Mouse (Mus musculus) brain, embryonic 14.5 days (tissue): ENCODE data around the gene Mcm5. TPM values are rescaled to one million over a fixed set of nuclear protein-coding genes. Genes with fewer than 3 reads are reported as not detected.
A peak's percentile ranks its signal among the peaks of the same experiment; 100 is the strongest.

ENCODE experiments used
- DNase-seq: peaks from one replicate; pipeline ENCODE4 v3.0.0-alpha.2; 2011; ENCODE audit warnings: low read depth
- CTCF ChIP-seq: fragments of 200-500 bp; IDR thresholded peaks from 2 replicates; pipeline ENCODE4 v1.5.1; 2012; ENCODE audit warnings: inconsistent platforms, mild to moderate bottlenecking, moderate library complexity, borderline replicate concordance; ENCODE audit not compliant: insufficient read depth, insufficient read length; ENCODE audit errors: extremely low read depth
- POLR2A ChIP-seq: fragments of 200-500 bp; IDR thresholded peaks from 2 replicates; pipeline ENCODE4 v1.6.1; 2012; ENCODE audit warnings: mild to moderate bottlenecking, inconsistent platforms, borderline replicate concordance; ENCODE audit not compliant: poor library complexity, insufficient read depth, insufficient read length, severe bottlenecking; ENCODE audit errors: extremely low read depth
- polyA plus RNA-seq: library from polyadenylated mRNA; depleted of rRNA; stranded (reverse); fragments of >200 nt; gene quantifications from 2 replicates; pipeline ENCODE4 v1.2.3, GENCODE M21; 2012; rRNA removed

Gene Mcm5
- 53.3 and 80.6 TPM in 2 replicates for polyA plus RNA-seq

DNA sequence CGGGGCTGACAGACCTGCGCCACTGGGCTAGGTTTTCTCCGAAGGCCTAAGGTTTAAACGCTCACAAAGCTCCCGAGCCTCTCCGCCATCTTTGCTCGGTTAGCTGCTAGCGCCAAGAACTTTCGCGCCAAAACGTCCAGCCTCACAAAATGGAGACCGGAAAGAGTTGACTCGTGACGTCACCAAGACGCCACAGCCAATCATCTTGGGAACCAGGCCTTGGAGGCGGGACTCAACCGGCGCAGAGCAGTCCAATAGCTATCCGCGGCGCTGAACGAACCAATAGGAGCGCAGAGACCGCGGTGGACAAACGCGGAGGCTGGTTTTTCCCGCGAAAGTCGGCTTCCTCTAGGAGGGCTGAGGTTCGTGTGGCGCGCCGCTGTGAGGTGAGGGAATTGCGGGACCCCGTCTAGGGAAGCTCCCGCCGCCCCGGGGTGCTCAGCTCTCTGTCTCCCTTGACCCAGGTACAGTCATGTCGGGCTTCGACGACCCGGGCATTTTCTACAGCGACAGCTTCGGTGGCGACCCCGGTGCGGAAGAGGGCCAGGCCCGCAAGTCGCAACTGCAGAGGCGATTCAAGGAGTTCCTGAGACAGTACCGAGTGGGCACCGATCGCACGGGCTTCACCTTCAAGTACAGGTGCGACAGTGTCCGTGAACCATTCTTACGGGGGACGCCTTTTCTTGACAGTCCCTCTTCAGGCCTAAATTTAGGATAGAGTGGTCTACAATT, at the start of gene Mcm5:
Gene Mcm5, plus strand, starts transcription at position 334 of the 732 bp plus-strand sequence.
- TF ChIP-seq POLR2A (peak; percentile 17; the same call in 1 of the 2 replicates), CTCF (no peak)
- peak; percentile 100 for DNase-seq

DNA sequence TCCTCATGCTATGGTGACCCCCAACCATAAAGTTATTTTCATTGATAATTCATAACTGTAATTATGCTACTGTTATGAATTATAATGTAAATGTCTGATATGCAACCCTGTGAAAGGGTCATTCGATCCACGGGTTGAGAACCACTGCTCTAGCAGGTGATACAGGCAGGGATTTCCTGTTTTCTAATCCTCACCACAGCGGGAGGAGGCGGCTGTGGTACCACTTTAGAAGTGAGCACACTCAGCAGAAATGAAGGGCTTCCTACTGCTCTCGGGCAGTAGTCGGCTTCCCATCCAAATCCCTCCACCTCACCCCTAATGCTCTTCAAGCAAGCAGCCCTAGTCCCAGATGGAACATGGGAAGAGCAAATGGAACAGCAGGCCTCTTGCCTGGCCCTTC, 49.3 kb upstream of the Mcm5 start:
- no peak for TF ChIP-seq CTCF
- TF ChIP-seq POLR2A: no peak
- DNase-seq: no peak

DNA sequence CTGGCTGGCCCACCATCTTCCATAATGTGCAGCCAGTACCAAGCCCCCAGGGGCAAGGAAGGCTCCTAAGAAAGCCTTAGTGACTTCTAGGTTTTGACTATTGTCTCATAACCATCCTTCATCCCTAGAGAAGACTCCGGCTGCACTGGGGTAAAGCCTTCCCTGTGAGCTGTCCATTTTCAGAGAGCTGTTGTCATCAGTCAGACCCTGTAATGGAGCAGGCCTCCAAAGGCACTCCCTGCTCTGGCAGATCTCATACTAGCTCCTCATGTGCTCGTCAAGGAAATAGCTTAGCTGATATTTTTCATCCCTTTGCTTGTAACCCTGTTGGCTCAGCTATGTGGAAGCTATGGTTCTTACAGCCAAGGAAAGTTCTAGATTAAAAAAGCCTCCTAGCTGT, 48.6 kb upstream of the Mcm5 start:
- TF ChIP-seq CTCF: no peak
- TF ChIP-seq POLR2A: no peak
- DNase-seq: no peak

DNA sequence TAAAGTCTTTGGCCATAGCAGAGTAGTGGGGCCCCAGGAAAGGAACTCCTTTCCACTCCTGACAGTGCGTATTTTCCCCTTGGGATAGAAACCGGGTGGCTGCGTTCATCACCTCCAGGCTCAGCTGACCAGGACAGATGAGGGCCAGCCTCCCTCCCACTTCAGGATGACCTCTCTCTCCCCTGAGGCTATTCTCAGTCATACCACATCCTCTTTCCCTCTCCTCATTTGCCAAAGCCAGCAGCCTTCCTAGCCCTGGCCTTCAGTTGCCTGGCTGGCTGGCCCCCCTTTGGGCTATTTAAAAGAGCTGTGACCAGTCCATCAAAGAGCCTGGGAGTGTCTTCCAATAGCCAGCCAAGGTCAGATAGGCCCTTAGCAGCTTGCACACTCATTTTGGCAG, 46.1 kb upstream of the Mcm5 start:
- TF ChIP-seq CTCF: no peak
- no peak for TF ChIP-seq POLR2A

DNA sequence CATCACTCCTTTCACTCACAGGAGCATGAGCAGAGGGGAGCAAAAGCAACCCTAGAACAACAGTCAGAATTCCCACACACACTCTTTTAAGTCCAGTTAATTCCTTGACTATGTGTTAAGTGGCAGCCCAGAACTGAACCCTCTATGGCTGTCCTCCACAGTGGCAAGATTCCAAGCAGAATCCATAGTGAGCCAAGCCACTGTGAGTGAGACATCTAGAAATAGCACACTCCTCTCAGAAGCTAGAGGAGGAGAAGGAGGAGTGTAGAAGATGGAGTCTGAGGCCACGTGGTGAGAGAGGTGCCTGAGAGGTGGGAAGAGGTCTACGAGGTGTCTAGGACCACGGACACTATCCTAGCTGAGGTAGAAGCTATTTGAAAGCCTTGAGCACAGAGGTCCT, 44.6 kb upstream of the Mcm5 start:
- TF ChIP-seq CTCF: no peak
- no peak for DNase-seq

More for the DNA sequence above, 46.1 kb upstream of the Mcm5 start:
- DNase-seq: no peak

DNA sequence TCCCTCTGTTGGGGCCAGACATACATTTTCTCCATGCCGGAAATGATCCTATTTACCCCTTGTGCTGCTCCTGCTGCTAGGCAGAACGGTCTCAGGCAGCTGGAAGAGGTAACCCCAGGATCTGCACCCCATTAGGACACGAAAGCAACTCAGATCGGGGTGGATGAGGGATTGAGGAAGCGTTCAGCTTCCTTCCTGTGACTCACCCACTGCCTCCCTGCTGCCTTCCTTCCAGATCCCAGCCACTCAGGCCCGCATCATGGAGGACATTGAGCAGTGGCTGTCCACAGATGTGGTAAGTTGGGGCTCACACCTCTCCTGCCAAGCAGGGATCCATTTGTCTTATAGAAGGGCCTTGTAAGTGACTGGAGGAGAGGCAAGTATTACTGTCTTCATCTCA, 42.1 kb upstream of the Mcm5 start:
- TF ChIP-seq CTCF (no peak), POLR2A (no peak)
- DNase-seq: no peak

DNA sequence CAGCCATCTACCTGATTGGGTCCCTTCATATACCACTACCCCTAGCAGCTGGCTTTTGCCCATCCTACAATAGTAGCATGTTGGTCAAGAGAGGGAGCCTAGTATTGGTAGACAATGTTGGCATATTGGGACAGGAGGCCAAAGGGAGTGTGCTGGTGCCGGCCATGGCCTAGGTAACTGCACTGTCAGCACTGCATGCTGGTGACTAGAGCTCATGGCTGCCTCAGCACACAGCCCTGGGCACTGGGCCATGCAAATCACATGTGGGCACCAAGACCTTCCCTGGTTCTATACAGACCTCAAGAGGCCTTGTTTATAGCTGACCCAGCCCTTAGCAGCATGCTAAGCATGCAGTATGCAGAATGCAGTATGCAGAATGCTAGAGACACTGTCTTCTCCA, 39.1 kb upstream of the Mcm5 start:
- no peak for DNase-seq
- TF ChIP-seq CTCF (no peak), POLR2A (no peak)

DNA sequence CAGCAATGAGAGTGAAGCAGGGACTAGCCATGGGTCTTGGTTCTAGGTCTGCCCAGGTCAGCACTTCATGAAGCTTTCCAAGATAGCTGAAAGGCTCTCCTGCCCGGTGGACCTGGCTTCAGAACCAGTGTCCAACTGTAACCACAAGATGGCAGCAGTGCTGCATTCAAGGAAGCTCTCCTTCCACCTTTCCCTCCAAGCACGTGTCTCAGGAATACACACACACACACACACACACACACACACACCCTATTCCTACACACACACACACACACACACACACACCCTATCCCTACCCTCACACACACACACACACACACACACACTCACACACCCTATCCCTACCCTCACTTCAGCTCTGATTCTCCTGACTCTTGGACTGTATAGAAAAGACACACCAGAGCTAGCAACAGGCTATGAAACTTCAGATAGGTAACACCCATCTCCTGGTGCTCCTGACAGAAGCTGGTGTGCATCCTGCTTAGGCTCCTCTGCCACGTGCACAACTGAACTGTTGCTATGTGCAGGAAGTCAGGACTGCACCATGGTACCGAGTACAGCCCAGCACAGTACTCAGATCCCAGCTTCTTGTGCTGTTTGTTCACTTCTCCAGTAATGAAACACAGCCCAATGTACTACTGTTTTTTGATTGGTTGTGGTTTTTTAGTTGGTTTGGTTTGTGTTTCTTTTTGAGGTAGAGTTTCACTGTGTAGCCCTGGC, 37.6 kb upstream of the Mcm5 start:
- TF ChIP-seq CTCF: peak; percentile 92
- TF ChIP-seq POLR2A: no peak

DNA sequence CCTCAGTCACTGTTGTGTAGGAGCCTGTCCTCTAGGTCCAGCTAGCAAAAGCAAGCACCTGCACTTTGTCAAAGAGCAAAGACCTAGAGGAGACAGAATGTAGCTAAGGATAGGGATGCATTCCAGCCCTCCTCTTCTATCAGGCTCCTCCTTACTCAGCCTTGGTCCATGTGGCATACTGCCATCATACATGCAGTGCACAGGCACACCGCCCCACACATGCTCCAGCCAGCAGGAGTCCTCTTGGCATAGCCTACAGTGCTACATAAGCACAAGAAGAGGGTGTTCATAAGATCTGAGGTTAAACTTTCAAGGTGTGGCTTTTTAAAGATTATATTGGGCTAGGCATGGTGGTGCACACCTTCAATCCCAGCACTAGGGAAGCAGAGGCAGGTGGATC, 34.5 kb upstream of the Mcm5 start:
- TF ChIP-seq CTCF (no peak), POLR2A (no peak)
- no peak for DNase-seq

More for the DNA sequence above, 37.6 kb upstream of the Mcm5 start:
- DNase-seq: peak; percentile 88

DNA sequence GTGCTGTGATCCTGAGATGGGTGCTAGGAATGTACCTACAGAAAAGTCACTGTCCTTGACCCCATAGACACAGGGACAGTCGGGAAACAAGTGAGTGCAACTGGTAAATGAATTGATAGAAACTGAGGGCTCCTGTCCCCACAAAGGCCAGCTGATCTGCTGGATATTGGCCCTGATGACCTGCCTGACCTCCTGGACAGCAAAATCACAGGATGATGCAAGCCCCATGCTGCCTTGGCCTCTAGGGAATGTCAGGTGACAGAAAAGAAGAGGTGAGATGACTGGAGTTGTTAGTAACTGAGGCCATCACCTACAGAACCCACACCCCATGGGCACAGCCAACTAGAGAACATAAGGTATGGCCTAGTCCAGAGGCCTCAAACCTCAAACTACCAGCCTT, 31.2 kb upstream of the Mcm5 start:
- no peak for TF ChIP-seq CTCF
- no peak for TF ChIP-seq POLR2A
- no peak for DNase-seq

DNA sequence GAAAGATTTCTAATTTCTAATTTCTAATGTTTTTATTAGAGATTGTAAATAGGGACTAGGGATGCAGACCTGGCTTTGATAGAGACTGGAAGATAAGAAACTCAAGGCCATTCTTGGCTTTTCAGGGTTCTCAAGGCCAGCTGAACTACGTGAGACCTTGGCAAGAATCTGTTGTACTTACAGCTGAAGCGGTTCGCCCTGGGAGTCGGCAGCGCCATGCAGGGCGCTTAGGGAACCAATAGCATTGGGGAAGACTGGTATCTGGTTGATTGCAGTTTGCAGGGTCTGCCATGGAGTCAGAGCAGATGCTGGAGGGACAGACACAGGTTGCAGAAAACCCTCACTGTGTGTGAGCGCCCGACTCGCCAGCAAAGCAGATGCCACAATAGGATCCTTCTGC, 30.5 kb upstream of the Mcm5 start:
- TF ChIP-seq CTCF: no peak
- TF ChIP-seq POLR2A: no peak
- DNase-seq: no peak

DNA sequence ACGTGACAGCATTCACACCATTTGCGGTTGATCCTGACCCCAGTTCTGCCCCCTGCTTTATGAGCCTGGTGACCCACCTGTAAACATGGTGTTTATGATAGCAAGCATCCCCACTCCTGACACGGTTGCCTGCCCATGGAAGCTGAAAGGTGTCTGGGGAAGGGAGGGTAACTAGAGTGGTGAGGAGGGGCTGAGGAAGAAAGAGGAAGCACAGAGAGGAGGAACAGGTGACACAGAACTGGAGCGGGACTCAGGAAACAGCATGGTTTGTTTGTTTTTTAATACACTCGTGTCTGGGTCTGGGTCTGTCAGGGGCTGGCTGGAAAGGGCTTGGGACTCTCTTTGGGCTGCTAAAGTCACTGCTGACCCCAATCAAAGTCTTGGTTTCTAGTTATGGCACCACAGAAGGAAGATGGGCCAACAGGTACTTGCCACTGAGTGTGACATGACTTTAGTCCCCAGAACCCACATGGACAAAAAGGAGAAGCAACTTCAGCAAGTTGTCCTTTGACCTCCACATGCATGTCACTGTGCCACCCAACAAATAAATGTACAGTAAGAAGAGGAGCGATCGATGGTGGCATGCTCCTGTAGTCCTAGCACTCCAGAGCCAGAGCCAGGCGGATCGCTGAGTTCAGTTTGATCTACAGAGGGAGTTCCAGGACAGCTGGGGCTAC, 27.9 kb upstream of the Mcm5 start:
- DNase-seq: no peak
- no peak for TF ChIP-seq POLR2A
- TF ChIP-seq CTCF: no peak
